Mouse (Mus musculus) olfactory bulb, adult 2 months (tissue): ENCODE results near the gene Nlrp9c.
"Not testable (repeated sequence)": the region's sequence is repeated elsewhere in the genome, so short reads cannot be mapped to it uniquely, and the experiment has no call there.

ENCODE experiments used
- CTCF ChIP-seq: fragments of 200-500 bp; IDR thresholded peaks from 2 replicates; pipeline ENCODE4 v1.5.1; 2012; ENCODE audit warnings: low read depth, mild to moderate bottlenecking, low read length, moderate library complexity; ENCODE audit not compliant: insufficient read depth
- POLR2A ChIP-seq: fragments of 200-500 bp; IDR thresholded peaks from 2 replicates; pipeline ENCODE4 v1.6.1; 2012; ENCODE audit warnings: mild to moderate bottlenecking, low read depth, low read length, moderate library complexity; ENCODE audit not compliant: insufficient read depth

- TF ChIP-seq CTCF, POLR2A: not testable (repeated sequence)
Measured at GRCm38 (mm10) chr7:26303429-26304166, 99.9 kb downstream of the Nlrp9c start.
